Mouse (Mus musculus) lung, postnatal 0 days (tissue): Measurements from ENCODE around the gene Adam29.

Source experiments
- CTCF ChIP-seq: IDR thresholded peaks from 2 replicates; pipeline ENCODE4 v1.5.1; 2016; ENCODE audit warnings: antibody characterized with exemption, mild to moderate bottlenecking
- EP300 ChIP-seq: IDR thresholded peaks from 2 replicates; pipeline ENCODE4 v1.6.1; 2016; ENCODE audit warnings: antibody characterized with exemption, mild to moderate bottlenecking, control low read depth

GRCm38 (mm10) chr8:55906848-55907247, at the start of gene Adam29:
- TF ChIP-seq CTCF (no peak), EP300 (no peak)
